Mouse (Mus musculus): ENCODE results near the gene Nrxn2.

Gene Nrxn2

DNA sequence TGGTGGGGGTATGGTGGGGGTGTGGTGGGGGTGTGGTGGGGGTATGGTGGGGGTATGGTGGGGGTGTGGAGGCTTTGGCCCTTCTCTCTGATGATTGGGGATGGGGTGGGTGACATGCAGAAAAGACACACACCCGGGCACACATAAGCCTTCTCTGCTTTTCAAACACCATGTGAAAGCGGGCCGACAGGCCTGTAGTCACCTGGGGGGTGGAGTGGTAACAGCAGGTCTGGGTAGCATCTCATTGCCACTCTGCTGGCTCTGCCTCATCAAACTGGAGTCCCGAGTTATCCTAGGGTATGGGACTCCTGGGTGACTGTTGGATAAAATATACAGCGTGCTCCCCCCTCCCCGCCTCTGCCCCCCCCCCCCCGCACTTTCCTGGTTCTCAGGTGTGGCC, 75.5 kb downstream of the Nrxn2 start:
- DNase-seq (ENCODE audit: low read depth, low spot score): no peak

GRCm38 (mm10) chr19:6494504-6495170, 76.1 kb downstream of the Nrxn2 start:
- DNase-seq (ENCODE audit: low read depth, low spot score): no peak

DNA sequence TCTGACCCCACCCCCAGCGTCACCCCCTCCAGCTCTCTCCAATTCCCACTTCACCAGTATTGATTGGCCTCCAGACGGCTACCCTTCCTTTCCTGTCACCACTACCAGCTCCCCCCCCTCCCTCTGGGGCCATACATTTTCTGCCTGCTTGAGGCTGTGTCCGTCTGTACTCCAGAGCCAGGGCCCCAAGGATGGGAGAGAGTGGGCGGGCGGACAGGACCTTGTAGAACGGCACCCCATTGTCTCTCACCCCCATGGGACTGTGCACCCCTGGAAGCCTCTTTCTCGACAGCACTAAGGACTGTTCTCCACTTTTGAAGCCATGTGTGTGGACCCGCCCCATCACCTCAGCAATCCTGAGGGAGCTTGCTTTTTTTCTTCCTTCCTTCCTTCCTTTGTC, 77.2 kb downstream of the Nrxn2 start:
- DNase-seq (ENCODE audit: low read depth, low spot score): no peak

DNA sequence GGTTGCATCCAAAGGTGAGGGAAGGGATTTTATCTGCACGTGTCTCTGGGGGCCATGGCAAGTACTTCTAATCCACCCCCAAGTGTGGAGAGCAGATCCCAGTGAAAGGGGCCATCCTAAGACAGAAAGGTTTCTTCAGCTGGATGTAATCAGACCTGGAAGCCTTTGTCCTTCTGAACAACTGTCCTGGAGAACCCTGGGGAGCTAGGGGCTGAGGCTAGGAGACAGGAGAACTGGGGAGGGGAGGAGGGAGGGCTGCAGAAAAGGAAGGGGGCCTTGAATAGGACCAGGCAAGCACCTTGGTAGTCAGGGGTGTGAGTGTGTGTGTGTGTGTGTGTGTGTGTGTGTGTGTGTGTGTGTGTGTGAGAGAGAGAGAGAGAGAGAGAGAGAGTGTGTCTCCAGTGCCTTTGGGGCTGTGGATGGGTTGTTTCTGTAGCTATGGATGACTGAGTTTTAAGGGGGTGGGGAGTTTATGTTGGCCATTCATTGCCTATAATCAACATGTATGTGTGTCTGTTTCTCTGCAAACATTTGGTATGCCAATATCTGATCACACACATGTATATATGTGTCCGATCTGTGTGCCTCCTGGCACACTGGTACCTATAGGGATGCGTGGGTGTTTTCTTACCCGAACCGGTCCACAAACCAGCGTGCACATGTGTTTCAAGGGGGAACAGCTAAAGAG, 78.1 kb downstream of the Nrxn2 start:
- DNase-seq (ENCODE audit: low read depth, low spot score): no peak

DNA sequence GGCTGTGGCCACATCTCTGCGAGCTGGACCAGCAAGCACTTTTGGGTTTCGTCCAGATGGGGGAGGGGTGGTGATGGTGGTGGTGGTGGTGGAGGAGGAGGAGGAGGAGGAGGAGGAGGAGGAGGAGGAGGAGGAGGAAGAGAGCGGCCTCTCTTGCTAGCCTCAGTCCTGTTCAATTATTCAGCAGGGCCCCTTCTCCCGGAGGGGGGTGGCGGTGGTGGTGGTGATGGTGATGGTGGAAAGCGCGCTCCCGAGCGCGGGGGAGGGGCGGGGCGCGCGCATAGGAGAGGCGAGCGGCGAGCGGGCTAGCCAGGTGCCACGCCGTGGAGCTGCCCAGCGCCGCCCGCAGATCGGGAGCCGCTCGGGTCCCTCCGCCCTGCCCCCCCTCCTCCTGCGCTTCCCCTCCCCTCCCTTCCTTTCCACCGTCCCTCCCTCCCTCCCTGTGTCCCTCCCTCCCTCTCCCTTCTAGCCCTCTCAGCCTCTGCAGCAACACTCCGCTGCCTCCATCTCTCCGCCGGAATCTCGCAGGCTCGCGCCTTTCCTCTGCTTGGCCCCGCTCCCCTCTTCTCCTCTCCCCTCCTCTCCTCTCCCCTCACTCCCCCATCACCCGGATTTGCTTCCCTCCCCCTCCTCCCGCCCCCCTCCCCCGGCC, 78.7 kb downstream of the Nrxn2 start:
- no peak for DNase-seq (ENCODE audit: low read depth, low spot score)

DNA sequence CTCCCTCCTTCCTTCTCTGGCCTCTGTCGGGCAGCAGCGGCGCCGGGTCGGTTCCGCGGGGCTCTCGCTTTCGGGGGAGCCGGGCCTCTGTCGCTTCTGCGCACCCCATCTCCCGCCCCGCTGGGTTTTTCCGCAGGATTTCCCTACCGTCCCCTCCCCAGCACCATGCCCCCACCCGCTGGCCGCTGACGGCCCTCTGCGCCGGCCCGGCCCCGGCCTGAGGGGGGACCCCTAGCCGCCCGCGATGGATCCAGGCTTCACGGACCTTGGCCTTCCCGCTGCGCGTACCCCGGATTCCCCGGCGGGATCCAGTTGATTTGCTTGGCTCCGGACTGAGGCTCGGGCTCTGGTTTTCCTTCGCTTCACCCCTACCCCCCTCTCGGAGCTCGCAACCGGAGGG, 79.3 kb downstream of the Nrxn2 start:
- no peak for DNase-seq (ENCODE audit: low read depth, low spot score)

- DNase-seq (ENCODE audit: low read depth, low spot score): no peak
Measured at GRCm38 (mm10) chr19:6498350-6499131, 80.0 kb downstream of the Nrxn2 start.

DNA sequence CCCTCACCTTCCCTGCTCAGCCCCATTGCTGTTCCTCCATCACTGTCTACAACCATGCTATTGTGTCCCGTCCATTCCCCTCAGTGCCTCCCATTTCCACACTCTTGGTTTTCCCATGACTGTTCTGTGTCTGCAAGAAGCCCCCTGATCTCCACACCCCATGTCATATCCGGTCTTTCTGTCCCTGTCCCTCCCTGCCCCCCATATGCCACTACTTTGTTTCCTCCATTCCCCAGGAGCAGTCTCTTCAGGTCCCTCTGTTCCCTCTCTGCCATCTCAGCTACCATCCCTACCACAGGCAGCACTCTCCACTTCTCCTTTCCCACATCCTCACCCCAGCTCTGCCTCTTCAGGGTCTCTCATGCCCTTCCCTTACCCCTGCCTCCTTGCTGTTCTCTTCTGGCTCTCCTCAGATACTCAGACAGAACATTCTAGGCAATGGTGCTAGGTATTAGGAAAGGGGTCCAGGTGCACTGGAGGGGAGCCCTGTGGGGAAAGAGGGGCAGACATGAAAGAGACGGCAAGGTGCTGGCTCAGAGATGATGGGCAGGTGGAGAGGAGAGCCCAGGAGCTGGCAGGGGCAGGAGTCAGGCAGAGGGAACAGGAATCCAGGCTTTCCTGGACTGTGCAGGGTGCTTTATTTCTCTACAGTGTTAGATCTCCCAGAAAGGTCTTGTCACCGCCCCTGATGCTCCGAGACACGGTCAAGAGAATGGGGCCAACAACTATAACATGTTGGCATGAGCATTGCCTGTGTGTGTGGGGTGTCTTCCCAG, 81.5 kb downstream of the Nrxn2 start:
- DNase-seq (ENCODE audit: low read depth, low spot score): no peak

DNA sequence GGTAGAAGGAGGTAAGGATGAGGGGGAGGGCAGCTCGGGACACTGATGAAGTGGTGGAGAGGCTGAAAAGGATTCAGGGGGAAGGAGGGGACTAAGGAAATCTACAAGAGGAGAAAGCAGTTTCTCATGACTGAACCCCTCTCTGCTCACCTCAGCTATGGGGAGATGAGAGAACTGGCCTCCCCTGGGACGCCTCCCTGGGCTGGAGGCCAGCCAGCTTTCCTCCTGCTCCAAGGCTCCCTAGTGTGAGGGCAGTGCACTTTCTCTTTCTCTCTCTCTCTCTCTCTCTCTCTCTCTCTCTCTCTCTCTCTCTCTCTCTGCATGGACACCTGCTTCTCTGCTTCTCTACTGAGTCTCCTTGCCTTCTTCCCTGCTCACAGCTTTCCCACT, 82.1 kb downstream of the Nrxn2 start:
- no peak for DNase-seq (ENCODE audit: low read depth, low spot score)

GRCm38 (mm10) chr19:6502035-6502541, 83.6 kb downstream of the Nrxn2 start:
- DNase-seq (ENCODE audit: low read depth, low spot score): peak; percentile 28

- no peak for DNase-seq (ENCODE audit: low read depth, low spot score)
Measured at GRCm38 (mm10) chr19:6502543-6503319, 84.2 kb downstream of the Nrxn2 start.

DNA sequence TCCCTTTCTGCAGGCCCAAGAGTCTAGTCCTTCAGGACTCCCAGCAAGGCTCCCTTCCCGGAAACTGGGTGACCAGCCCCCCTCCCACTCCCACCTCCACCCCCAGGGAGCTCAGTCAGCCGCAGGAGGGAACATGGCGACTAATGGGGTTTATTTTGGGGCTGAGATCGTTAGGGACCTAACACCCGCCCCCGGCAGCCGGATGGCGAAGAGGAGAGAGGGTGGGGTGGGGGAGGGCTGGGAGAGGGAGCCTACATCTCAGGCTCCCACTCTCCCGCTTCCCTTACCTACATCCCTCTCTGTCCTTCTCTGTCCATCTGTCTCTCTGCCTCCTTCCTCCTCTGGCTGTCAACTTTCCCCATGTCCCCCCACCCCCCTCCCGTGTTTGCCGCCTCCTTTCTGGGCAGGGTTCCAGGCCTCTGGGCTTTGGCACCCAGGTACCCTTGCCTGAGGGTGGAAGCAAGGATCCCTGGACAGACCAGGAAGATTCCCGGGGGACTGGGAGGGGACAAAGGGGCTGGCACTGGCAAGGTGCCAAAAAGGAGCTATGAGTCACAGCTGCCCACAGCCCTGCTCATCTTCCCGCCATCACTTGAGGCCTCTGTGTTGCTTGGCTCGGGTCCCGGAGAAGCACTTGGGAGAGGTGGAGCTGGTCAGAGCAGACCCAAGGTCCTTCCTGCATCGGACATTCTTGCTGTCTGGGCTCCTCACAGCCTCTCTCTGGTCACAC, 85.6 kb downstream of the Nrxn2 start:
- DNase-seq (ENCODE audit: low read depth, low spot score): no peak

DNA sequence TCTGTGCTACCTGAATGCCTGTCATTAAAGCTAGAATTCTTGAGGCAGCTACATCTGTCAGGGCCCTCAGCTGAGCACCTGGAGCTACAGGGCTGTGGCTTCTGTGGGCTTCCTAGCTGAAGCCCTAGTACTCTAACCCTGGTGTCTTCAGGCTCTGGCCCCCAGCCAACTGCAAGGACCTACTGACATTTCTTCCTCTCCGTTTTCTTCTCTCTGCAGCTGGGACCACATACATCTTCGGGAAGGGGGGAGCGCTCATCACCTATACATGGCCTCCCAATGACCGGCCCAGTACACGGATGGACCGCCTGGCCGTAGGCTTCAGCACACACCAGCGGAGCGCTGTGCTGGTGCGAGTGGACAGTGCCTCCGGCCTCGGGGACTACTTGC, 86.1 kb downstream of the Nrxn2 start:
- no peak for DNase-seq (ENCODE audit: low read depth, low spot score)

DNA sequence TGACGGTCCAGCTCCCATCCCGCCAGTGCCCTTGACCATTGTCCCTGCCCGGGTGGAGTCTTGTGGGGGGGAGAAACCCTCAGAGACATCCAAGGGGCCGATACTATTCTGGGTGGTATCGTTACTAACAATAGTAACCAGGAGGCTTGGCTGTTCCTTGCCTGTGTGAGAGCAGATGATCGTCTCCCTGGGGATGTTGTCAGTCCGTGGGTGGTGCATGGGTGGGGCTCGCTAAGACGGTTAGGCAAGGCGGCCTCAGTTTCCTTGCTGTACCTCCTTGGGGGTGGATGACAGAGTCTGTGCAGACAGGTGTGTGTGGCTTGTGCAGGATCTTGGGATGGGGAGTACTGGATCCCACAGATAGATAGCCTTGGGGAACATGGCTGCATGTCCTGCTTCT, 88.9 kb downstream of the Nrxn2 start:
- no peak for DNase-seq (ENCODE audit: low read depth, low spot score)

GRCm38 (mm10) chr19:6509881-6510280, 91.3 kb downstream of the Nrxn2 start:
- DNase-seq (ENCODE audit: low read depth, low spot score): no peak

GRCm38 (mm10) chr19:6510546-6510945, 92.0 kb downstream of the Nrxn2 start:
- DNase-seq (ENCODE audit: low read depth, low spot score): no peak

GRCm38 (mm10) chr19:6513389-6514139, 95.0 kb downstream of the Nrxn2 start:
- DNase-seq (ENCODE audit: low read depth, low spot score): no peak

GRCm38 (mm10) chr19:6514940-6515339, 96.4 kb downstream of the Nrxn2 start:
- DNase-seq (ENCODE audit: low read depth, low spot score): no peak

DNA sequence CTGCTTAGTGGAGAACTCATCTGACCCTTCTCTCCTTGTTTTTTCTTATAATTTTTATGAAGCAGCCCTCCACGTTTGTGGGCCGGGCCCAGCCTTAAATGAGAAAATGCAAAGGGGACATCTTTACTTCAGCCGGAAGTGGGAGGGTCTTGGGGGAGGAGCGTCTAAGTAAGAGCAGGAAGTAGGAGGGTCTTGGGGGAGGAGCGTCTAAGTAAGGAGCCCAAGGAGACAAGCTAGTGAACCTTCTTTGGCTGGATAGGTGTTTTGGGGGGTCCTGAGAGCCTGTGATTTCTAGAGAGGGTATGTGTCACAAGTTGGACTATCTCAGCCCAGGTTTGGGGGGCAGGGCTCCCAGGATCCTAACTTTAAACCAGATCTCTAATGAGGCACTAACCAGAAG, 96.9 kb downstream of the Nrxn2 start:
- DNase-seq (ENCODE audit: low read depth, low spot score): no peak

All from retina, postnatal 7 days (tissue).